Mouse (Mus musculus) embryonic facial prominence, embryonic 11.5 days (tissue): ENCODE results near the gene Rims4. TPM values are rescaled to one million over a fixed set of nuclear protein-coding genes. Genes with fewer than 3 reads are reported as not detected.

Experiments
- ATAC-seq: fragments of 200-750 bp; cut with Nextera tagmentation; replicated peaks from 2 replicates; pipeline ENCODE4 v1.8.0; 2017; ENCODE audit warnings: low read depth; ENCODE audit not compliant: insufficient number of reproducible peaks, low FRiP score, low TSS enrichment
- DNase-seq: peaks from one replicate; pipeline ENCODE4 v3.0.0-alpha.2; 2015; ENCODE audit warnings: low spot score
- H3K27ac ChIP-seq: fragments of 300-500 bp; sonication (generic); replicated peaks from 2 replicates; pipeline ENCODE4 v1.5.1; 2014; ENCODE audit warnings: mild to moderate bottlenecking, low read depth, low read length, control low read depth
- H3K27me3 ChIP-seq: fragments of 300-500 bp; sonication (generic); 2 replicates; pipeline ENCODE4 v1.6.1; 2014; ENCODE audit warnings: mild to moderate bottlenecking, low read length, moderate library complexity, mixed read lengths; ENCODE audit not compliant: control insufficient read depth, insufficient read depth
- H3K36me3 ChIP-seq: fragments of 300-500 bp; sonication (generic); replicated peaks from 2 replicates; pipeline ENCODE4 v1.6.1; 2014; ENCODE audit warnings: low read depth, mild to moderate bottlenecking, low read length, moderate library complexity, mixed read lengths; ENCODE audit not compliant: control insufficient read depth, insufficient read depth
- H3K4me1 ChIP-seq: fragments of 300-500 bp; sonication (generic); 2 replicates; pipeline ENCODE4 v1.6.1; 2014; ENCODE audit warnings: low read length, mixed read lengths; ENCODE audit not compliant: control insufficient read depth, insufficient read depth
- H3K4me2 ChIP-seq: fragments of 300-500 bp; sonication (generic); 2 replicates; pipeline ENCODE4 v1.6.1; 2014; ENCODE audit warnings: low read depth, mild to moderate bottlenecking, control low read depth, low read length, moderate library complexity
- H3K4me3 ChIP-seq: fragments of 300-500 bp; sonication (generic); 2 replicates; pipeline ENCODE4 v1.5.1; 2014; ENCODE audit warnings: low read depth, low read length, control low read depth
- H3K9ac ChIP-seq: fragments of 300-500 bp; sonication (generic); replicated peaks from 2 replicates; pipeline ENCODE4 v1.6.1; 2014; ENCODE audit warnings: mild to moderate bottlenecking, control low read depth, low read length
- H3K9me3 ChIP-seq: fragments of 300-500 bp; sonication (generic); replicated peaks from 2 replicates; pipeline ENCODE4 v1.6.1; 2016; ENCODE audit warnings: mild to moderate bottlenecking, low read length, inconsistent platforms, mixed read lengths; ENCODE audit not compliant: control insufficient read depth
- WGBS: fragments of 180-500 bp; shearing (Covaris S2); extraction: QIAGEN DNeasy Blood & Tissue Kit; methylation state at CpG from one replicate; pipeline ENCODE4 v1.1.7; 2014; 5-methylcytosine and 5-hydroxymethylcytosine counted together
- polyA plus RNA-seq: library from polyadenylated mRNA; unstranded; fragments of >200 nt; fragmentation: Nextera tagmentation; extraction: Ambion mirVana; gene quantifications from 2 replicates; pipeline ENCODE4 v1.2.1, GENCODE M21; 2014

Rims4 gene
- polyA plus RNA-seq, 1 experiment from 2014 or later: 0.25 TPM

GRCm38 (mm10) chr2:163875484-163875883, 43.0 kb downstream of the Rims4 start:
- no peak for DNase-seq
- H3K9me3 ChIP-seq: no peaks in the 10 kb centered on the region
- H3K9ac ChIP-seq: no peak overlapping the region
- ATAC-seq: no peak
- H3K4me3 ChIP-seq: no peak overlapping the region
- no peaks in the 10 kb centered on the region for H3K36me3 ChIP-seq
- no peak overlapping the region for H3K4me2 ChIP-seq
- no peaks in the 10 kb centered on the region for H3K27me3 ChIP-seq
- H3K27ac ChIP-seq: no peak overlapping the region
- H3K4me1 ChIP-seq: no peaks in the 10 kb centered on the region
- WGBS: 85% methylated on average over 7 of the region's 7 CpGs

GRCm38 (mm10) chr2:163874877-163875276, 43.6 kb downstream of the Rims4 start:
- H3K36me3 ChIP-seq: no peaks in the 10 kb centered on the region
- no peak overlapping the region for H3K4me3 ChIP-seq
- no peak overlapping the region for H3K4me2 ChIP-seq
- H3K4me1 ChIP-seq: no peaks in the 10 kb centered on the region
- ATAC-seq: no peak
- H3K27ac ChIP-seq: no peak overlapping the region
- no peaks in the 10 kb centered on the region for H3K9me3 ChIP-seq
- H3K27me3 ChIP-seq: no peaks in the 10 kb centered on the region
- no peak for DNase-seq
- H3K9ac ChIP-seq: no peak overlapping the region
- WGBS: 37% methylated on average over 5 of the region's 5 CpGs

GRCm38 (mm10) chr2:163871906-163872305, 46.6 kb downstream of the Rims4 start:
- no peaks in the 10 kb centered on the region for H3K4me1 ChIP-seq
- no peaks in the 10 kb centered on the region for H3K9me3 ChIP-seq
- H3K9ac ChIP-seq: no peak overlapping the region
- DNase-seq (no peak), ATAC-seq (no peak)
- 63% methylated on average over 3 of the region's 3 CpGs for WGBS
- H3K27me3 ChIP-seq: no peaks in the 10 kb centered on the region
- no peak overlapping the region for H3K4me3 ChIP-seq
- H3K4me2 ChIP-seq: no peak overlapping the region
- H3K36me3 ChIP-seq: no peaks in the 10 kb centered on the region
- H3K27ac ChIP-seq: no peak overlapping the region

DNA sequence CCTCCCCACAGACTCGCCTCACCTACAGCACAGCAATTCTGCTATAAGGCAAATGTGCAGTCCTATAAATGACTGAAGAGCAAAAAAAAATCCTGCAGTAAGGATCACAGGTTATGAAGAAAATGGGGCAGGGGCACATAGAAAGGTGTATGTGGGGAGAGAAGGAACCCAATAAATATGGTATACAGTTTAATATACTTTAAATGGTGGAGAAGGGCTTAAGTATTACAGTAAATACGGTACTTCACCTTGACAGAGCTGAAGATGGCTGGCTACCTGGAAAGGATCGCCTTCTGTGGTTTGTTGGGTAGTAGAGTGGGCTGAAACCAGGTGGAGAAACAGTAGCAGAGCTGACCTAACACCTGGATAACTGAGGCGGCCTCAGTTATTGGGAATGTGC, 47.2 kb downstream of the Rims4 start:
- 80% methylated on average over 4 of the region's 4 CpGs for WGBS

GRCm38 (mm10) chr2:163869783-163870182, 48.7 kb downstream of the Rims4 start:
- Histone ChIP-seq H3K27me3 (no peaks in the 10 kb centered on the region), H3K4me1 (no peaks in the 10 kb centered on the region)

More for the DNA sequence above, 47.2 kb downstream of the Rims4 start:
- no peak overlapping the region for H3K4me3 ChIP-seq
- no peaks in the 10 kb centered on the region for H3K36me3 ChIP-seq
- H3K27ac ChIP-seq: no peak overlapping the region
- ATAC-seq (no peak), DNase-seq (no peak)
- no peaks in the 10 kb centered on the region for H3K27me3 ChIP-seq
- no peaks in the 10 kb centered on the region for H3K9me3 ChIP-seq
- H3K9ac ChIP-seq: no peak overlapping the region
- no peak overlapping the region for H3K4me2 ChIP-seq
- no peaks in the 10 kb centered on the region for H3K4me1 ChIP-seq

GRCm38 (mm10) chr2:163866061-163866460, 52.4 kb downstream of the Rims4 start:
- no peak for DNase-seq
- no peaks in the 10 kb centered on the region for H3K27me3 ChIP-seq
- H3K9me3 ChIP-seq: no peaks in the 10 kb centered on the region
- H3K4me1 ChIP-seq: no peaks in the 10 kb centered on the region
- no peaks in the 10 kb centered on the region for H3K36me3 ChIP-seq
- no peak overlapping the region for H3K27ac ChIP-seq
- ATAC-seq: no peak
- H3K9ac ChIP-seq: no peak overlapping the region
- H3K4me3 ChIP-seq: no peak overlapping the region
- WGBS: 74% methylated on average over 9 of the region's 9 CpGs
- H3K4me2 ChIP-seq: no peak overlapping the region

More at GRCm38 (mm10) chr2:163869783-163870182, 48.7 kb downstream of the Rims4 start:
- Histone ChIP-seq H3K9ac (no peak overlapping the region), H3K36me3 (no peaks in the 10 kb centered on the region), H3K27ac (no peak overlapping the region), H3K9me3 (no peaks in the 10 kb centered on the region), H3K4me2 (no peak overlapping the region), H3K4me3 (no peak overlapping the region)
- no peak for DNase-seq
- 54% methylated on average over 5 of the region's 5 CpGs for WGBS
- no peak for ATAC-seq

- Histone ChIP-seq H3K4me3 (no peak overlapping the region), H3K27ac (no peak overlapping the region), H3K9me3 (no peaks in the 10 kb centered on the region), H3K4me2 (no peak overlapping the region), H3K4me1 (no peaks in the 10 kb centered on the region), H3K9ac (no peak overlapping the region), H3K27me3 (no peaks in the 10 kb centered on the region), H3K36me3 (no peaks in the 10 kb centered on the region)
- WGBS: 93% methylated on average over 5 of the region's 5 CpGs
- no peak for DNase-seq
- no peak for ATAC-seq
These were observed 53.2 kb downstream of the Rims4 start for GRCm38 (mm10) chr2:163865311-163865710.

- peaks cover 37% of the 10 kb centered on the region for H3K27me3 ChIP-seq
- no peak overlapping the region for H3K27ac ChIP-seq
- no peak overlapping the region for H3K9ac ChIP-seq
- no peak overlapping the region for H3K4me2 ChIP-seq
- DNase-seq (peak; percentile 40), ATAC-seq (peak; percentile 69; the same call in 1 of the 2 replicates)
- WGBS: 14% methylated on average over 49 of the region's 50 CpGs
- H3K4me1 ChIP-seq: no peaks in the 10 kb centered on the region
- no peak overlapping the region for H3K4me3 ChIP-seq
- no peaks in the 10 kb centered on the region for H3K36me3 ChIP-seq
- no peaks in the 10 kb centered on the region for H3K9me3 ChIP-seq
These were observed 60.1 kb downstream of the Rims4 start for GRCm38 (mm10) chr2:163858254-163858947.
